Mouse (Mus musculus): Measurements from ENCODE around the gene Tspan18. TPM values are rescaled to one million over a fixed set of nuclear protein-coding genes. Genes with fewer than 3 reads are reported as not detected.

Tspan18 gene
- total RNA-seq (2021), result 10 to 100 TPM; 48.1 to 57.7 TPM
- polyA plus RNA-seq (2012; rRNA removed), result 156 and 192 TPM in 2 replicates
- long read RNA-seq, transcript Tspan18-202 (10 exons, 3,751 nt), result major isoform, 18 of 38 reads
- long read RNA-seq, partial matches to known transcripts, result 3 of 38 reads
- long read RNA-seq, other reads (novel, unspliced or antisense), result 15 of 38 reads

- DNase-seq, result peak; percentile 90
These were observed at the start of gene Tspan18 for GRCm38 (mm10) chr2:93333817-93334731. Gene Tspan18, minus strand, starts transcription at chr2:93334505.

- no peak for DNase-seq
These were observed 49.5 kb upstream of the Tspan18 start for GRCm38 (mm10) chr2:93383831-93384230.

DNA sequence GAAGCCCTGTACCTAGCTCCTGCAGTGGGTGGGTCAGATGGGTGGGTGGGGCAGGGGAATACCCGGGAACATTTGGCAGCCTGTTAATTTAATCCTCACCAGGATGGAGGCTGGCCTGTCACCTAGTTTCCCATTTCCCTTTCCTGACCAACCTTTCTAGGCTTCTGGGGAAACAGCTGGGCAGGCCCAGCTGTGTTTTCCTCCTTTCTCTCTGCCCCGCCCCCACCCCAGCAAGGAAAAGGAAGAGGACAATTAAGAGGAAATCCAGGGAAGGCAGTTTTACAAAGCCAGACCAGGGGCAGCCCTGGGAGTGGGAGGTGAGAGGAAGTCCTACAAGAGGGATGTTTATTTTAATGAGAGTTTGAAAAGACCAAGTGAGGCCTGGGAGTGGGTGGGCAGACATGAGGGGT, 46.4 kb upstream of the Tspan18 start:
- no peak for DNase-seq

DNA sequence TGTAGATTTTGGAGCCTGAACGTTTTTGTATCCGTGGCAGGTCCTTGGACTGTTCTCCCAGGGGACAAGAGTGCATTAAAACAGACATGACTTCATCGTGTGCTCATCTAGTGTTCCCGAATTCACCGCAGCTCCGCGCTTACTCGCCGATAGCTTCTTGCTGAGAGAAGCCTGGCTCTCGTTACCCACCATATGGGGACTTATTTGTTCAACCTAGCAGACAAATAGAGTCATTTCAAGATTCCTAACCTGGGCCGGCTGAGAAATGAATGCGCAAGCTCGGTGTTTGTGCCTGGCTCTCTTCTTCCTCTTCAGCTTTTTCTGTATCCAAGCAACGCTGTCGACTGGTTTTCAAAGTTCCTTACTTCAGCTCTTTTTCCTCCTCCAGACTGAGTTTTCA, 43.5 kb upstream of the Tspan18 start:
- no peak for DNase-seq

DNA sequence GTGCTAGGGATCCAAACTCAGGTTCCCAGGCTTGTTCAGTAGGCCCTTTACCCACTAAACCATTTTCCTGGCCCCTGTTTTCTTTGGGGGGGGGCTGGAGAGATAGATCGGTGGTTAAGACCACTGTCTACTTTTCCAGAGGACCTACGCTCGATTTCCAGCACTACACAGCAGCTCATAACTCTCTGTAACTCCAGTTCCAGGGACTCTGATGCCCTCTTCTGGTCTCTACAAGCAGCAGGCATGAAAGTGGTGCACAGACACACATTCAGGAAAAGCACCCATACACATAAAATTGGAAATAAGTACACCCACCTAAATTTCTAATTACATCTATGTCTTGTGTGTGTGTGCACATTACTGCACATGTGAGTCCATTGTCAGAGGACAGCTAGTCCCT, 42.9 kb upstream of the Tspan18 start:
- no peak for DNase-seq

GRCm38 (mm10) chr2:93372872-93373271, 38.6 kb upstream of the Tspan18 start:
- no peak for DNase-seq

GRCm38 (mm10) chr2:93372097-93372571, 37.8 kb upstream of the Tspan18 start:
- DNase-seq, result peak; percentile 64

DNA sequence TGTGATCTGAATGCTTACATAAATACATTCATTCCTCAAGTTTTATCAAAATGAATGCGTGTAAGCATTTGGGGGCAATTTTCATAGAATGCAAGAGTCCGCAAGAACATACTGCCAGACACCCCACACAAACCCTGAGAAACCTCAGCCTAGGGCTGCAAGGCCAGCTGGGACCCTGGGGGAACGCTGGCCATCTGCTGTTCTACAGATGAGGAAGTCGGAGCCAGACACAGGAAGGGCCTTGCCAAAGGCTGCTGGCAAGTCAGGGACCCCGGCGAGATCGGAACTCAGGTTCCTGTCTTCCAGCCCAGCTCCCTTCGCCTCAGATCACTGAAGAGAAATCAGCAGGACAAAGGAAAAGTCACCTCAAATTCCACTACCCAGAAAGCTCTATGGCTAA, 34.6 kb upstream of the Tspan18 start:
- DNase-seq, result no peak

GRCm38 (mm10) chr2:93367962-93368361, 33.7 kb upstream of the Tspan18 start:
- no peak for DNase-seq

DNA sequence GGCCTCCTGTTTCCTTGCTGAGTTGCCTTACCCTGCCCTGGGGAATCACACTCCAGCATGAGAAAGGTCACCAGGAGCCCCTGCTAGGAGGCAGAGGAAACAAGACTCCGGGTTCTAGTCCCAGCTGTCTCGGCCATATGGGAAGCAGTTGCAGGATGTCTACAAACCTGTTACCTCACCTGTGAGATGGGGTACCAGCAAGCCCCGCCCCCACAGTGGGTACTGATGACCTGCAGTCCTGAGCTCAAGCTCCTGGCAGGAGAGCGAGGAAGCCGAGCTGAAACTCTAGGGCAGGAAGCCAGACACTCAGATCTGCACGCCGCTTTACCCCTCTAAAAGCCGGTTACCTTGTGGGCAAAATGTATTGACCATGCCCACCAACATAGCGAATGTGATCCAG, 31.1 kb upstream of the Tspan18 start:
- DNase-seq, result no peak

DNA sequence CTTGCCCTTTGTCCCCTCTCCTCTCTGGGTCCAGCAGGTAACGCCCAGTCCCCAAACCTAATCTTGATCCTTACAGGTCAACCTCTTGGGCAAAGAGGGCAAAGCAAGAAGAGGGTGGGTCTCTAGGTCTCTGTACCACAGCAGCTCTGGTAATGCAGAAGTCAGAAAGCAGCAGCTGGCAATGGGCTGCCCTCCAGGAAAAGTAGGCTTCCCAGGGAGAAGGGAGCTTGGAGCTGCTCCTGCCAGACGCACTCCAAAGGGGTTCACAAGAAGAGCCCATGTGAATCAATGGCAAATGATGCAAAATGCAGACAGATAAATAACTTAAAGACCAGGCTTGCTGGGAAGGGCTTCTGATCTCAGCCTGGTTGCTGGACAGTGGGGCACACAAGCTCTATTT, 30.6 kb upstream of the Tspan18 start:
- DNase-seq, result no peak

- DNase-seq, result no peak
These were observed 27.1 kb upstream of the Tspan18 start for GRCm38 (mm10) chr2:93361454-93361853.

DNA sequence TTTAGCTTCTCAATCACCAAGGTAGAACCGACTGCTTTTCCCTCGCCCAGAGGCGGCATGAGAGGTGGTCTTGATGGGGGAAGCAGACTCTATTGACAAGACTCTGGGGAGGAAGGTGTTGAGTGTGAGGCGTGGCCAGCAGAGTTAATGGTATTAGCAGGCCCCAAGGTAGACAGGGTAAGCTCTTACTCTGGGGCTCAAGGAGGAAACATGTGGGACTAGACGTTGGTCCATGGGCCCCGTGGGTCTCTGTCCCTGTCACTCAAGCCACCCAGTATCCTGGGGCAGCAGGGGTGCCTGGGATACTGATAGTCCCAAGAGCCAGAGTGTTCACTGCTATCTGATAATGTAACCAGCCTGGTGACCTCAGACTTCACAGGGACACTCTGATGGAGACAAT, 26.0 kb upstream of the Tspan18 start:
- no peak for DNase-seq

GRCm38 (mm10) chr2:93357391-93357790, 23.1 kb upstream of the Tspan18 start:
- DNase-seq, result no peak

- DNase-seq, result no peak
These were observed 21.5 kb upstream of the Tspan18 start for GRCm38 (mm10) chr2:93355845-93356244.

DNA sequence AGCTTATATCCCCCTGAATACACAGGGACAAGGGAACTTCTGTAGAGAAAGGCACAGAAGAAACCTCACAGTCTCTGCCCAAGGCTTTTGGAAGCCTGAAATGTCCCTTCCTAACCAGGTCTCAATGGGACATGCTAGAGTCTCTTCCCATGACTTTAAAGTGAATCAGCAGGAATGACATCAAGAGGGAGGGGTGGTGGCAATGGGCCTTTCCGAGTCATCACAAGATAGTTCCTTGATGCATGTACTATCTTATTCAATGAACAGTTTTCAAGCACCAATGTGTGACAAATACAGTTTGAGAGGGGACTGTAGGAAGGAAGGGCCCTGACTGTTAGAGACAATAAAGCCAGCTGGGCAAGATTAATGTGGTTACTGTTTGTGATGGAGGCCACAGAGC, 20.3 kb upstream of the Tspan18 start:
- peak; percentile 44 for DNase-seq

GRCm38 (mm10) chr2:93353725-93354124, 19.4 kb upstream of the Tspan18 start:
- DNase-seq, result no peak

- DNase-seq, result no peak
These were observed 18.8 kb upstream of the Tspan18 start for GRCm38 (mm10) chr2:93352915-93353685.

- peak; percentile 35 for DNase-seq
These were observed 17.0 kb upstream of the Tspan18 start for GRCm38 (mm10) chr2:93351352-93351751.

- no peak for DNase-seq
These were observed 12.7 kb upstream of the Tspan18 start for GRCm38 (mm10) chr2:93347018-93347417.

- no peak for DNase-seq
These were observed 12.3 kb upstream of the Tspan18 start for GRCm38 (mm10) chr2:93346609-93347008.

GRCm38 (mm10) chr2:93345663-93346268, 11.5 kb upstream of the Tspan18 start:
- DNase-seq, result no peak
